Comparison of ENCODE assay signal across 10 mouse cellular contexts in genomic region chr2:118659077-118659476, GRCm38 (mm10). TPM values are rescaled to one million over a fixed set of nuclear protein-coding genes. Genes with fewer than 3 reads are reported as not detected.
DNase-seq lines count a peak whose midpoint lies in the region; ATAC-seq and TF ChIP-seq lines count a peak whose summit lies in the region.
"Had no signal": no experiment of that assay in that cellular context is flagged by ENCODE, and none has a peak within 500 bp of the region (broad histone marks: within the 10 kb centered on the region; RNA-seq: fewer than 3 reads in every experiment).

No protein-coding gene starts in this region.

- no peak overlapping the region for H3K4me2 ChIP-seq in kidney, postnatal 0 days (ENCODE audit: low read length)
- H3K4me2 ChIP-seq in kidney, embryonic 16.5 days (replicated peaks; ENCODE audit: low read depth, low read length), result no peak overlapping the region

- no peaks in the 10 kb centered on the region for H3K9me3 ChIP-seq in kidney, postnatal 0 days (replicated peaks; ENCODE audit: low read length)
- H3K9me3 ChIP-seq in kidney, embryonic 16.5 days (ENCODE audit: low read length), result no peaks in the 10 kb centered on the region
- no peaks in the 10 kb centered on the region for H3K9me3 ChIP-seq in ES-Bruce4 (replicated peaks; ENCODE audit: control insufficient read depth, insufficient read depth, low read length, poor library complexity, severe bottlenecking)
- H3K9me3 ChIP-seq: embryonic facial prominence, embryonic 12.5 days; neural tube, embryonic 12.5 days had no signal

- peaks cover 12% of the 10 kb centered on the region; the same call in 1 of the 2 replicates for H3K4me1 ChIP-seq in kidney, postnatal 0 days (replicated peaks; ENCODE audit: insufficient read depth, low read length)
- H3K4me1 ChIP-seq in kidney, embryonic 16.5 days (ENCODE audit: insufficient read depth, low read length), result peaks cover 15% of the 10 kb centered on the region
- peaks cover 11% of the 10 kb centered on the region for H3K4me1 ChIP-seq in ES-Bruce4 (ENCODE audit: control insufficient read depth, insufficient read depth, low read length)

- TF ChIP-seq CTCF in kidney, postnatal 0 days (IDR thresholded peaks at IDR 0.05; ENCODE audit: low read depth), result no peak
- TF ChIP-seq CTCF in ES-Bruce4 (IDR thresholded peaks at IDR 0.05; ENCODE audit: low read depth, low read length), result no peak

- TF ChIP-seq EP300 in ES-Bruce4 (IDR thresholded peaks at IDR 0.05; ENCODE audit: insufficient read depth, low read depth, low read length), result 0 out of 2 replicates have a peak, but pooled peaks have one; percentile 17

- peak; percentile 49 for DNase-seq in kidney, postnatal 0 days (ENCODE audit: low spot score)
- peak; percentile 97 for DNase-seq in c-Kit-negative CD71-positive TER-119-positive erythroid progenitor cells, embryonic 14.5 days (ENCODE audit: low read depth, low spot score)
- peak; percentile 34 to 43 for DNase-seq in heart, postnatal 36 days
- DNase-seq in lung, postnatal 25 days (ENCODE audit: low spot score), result peak; percentile 82
- no peak for DNase-seq in gastrocnemius, postnatal 25 days

- intact Hi-C loops in heart, postnatal 36 days (cut with DNase I), result loop anchor here (5.0 kb wide), 1 partner anchor 38 kb away; no protein-coding TSS in a partner anchor

- WGBS in kidney, postnatal 0 days, result 65% methylated on average over 1 of the region's 1 CpGs
- WGBS in kidney, embryonic 16.5 days, result 52% methylated on average over 1 of the region's 1 CpGs

- H3K27ac ChIP-seq in kidney, postnatal 0 days, result no peak overlapping the region
- H3K27ac ChIP-seq in kidney, embryonic 16.5 days (ENCODE audit: low read length), result no peak overlapping the region
- peak overlapping the region; percentile 86 for H3K27ac ChIP-seq in ES-Bruce4 (ENCODE audit: insufficient read depth, low read length)
- H3K27ac ChIP-seq: embryonic facial prominence, embryonic 12.5 days; neural tube, embryonic 12.5 days had no signal

- peaks cover 7% of the 10 kb centered on the region for H3K27me3 ChIP-seq in kidney, postnatal 0 days (ENCODE audit: insufficient read depth, low read length)
- H3K27me3 ChIP-seq in kidney, embryonic 16.5 days (ENCODE audit: insufficient read depth, low read length), result peaks cover 18% of the 10 kb centered on the region
- H3K27me3 ChIP-seq in ES-Bruce4 (ENCODE audit: control insufficient read depth, insufficient read depth, low read length, poor library complexity, severe bottlenecking), result no peaks in the 10 kb centered on the region

- TF ChIP-seq POLR2A in ES-Bruce4 (IDR thresholded peaks at IDR 0.05; ENCODE audit: insufficient read depth, low read length), result no peak

- no peak overlapping the region for H3K4me3 ChIP-seq in kidney, postnatal 0 days (replicated peaks; ENCODE audit: low read depth, low read length)
- H3K4me3 ChIP-seq in kidney, embryonic 16.5 days (ENCODE audit: low read length), result no peak overlapping the region
- H3K4me3 ChIP-seq in ES-Bruce4 (ENCODE audit: low read depth, low read length), result no peak overlapping the region
- H3K4me3 ChIP-seq: neural tube, embryonic 12.5 days had no signal

- no peaks in the 10 kb centered on the region for H3K36me3 ChIP-seq in kidney, postnatal 0 days (ENCODE audit: insufficient read depth, low read length)
- no peaks in the 10 kb centered on the region for H3K36me3 ChIP-seq in kidney, embryonic 16.5 days (ENCODE audit: insufficient read depth, low read length)
- H3K36me3 ChIP-seq in ES-Bruce4 (ENCODE audit: control insufficient read depth, insufficient read depth, low read length, poor library complexity, severe bottlenecking), result no peaks in the 10 kb centered on the region
- H3K36me3 ChIP-seq: embryonic facial prominence, embryonic 12.5 days; neural tube, embryonic 12.5 days had no signal

- H3K9ac ChIP-seq in kidney, postnatal 0 days (ENCODE audit: low read depth, low read length), result no peak overlapping the region
- no peak overlapping the region for H3K9ac ChIP-seq in kidney, embryonic 16.5 days (replicated peaks; ENCODE audit: low read length)
- no peak overlapping the region for H3K9ac ChIP-seq in ES-Bruce4 (ENCODE audit: low read depth, poor library complexity, severe bottlenecking)
- H3K9ac ChIP-seq: embryonic facial prominence, embryonic 12.5 days; neural tube, embryonic 12.5 days had no signal

- ATAC-seq in kidney, postnatal 0 days (replicated peaks; ENCODE audit: low FRiP score, low read depth), result no peak; the same call in 1 of the 2 replicates
- ATAC-seq in kidney, embryonic 16.5 days (ENCODE audit: low FRiP score, low TSS enrichment), result no peak
- no peak for ATAC-seq in inflammation-experienced regulatory T-cells, adult 6 months

RNA-seq across cellular contexts. Expression of gene Pak6, which starts 4.0 kb away (rescaled TPM):
- 1.9 and 3.5 TPM in 2 replicates for polyA plus RNA-seq in kidney, postnatal 0 days (2015; fragmentation: Nextera tagmentation; extraction: Ambion mirVana)
- 0.60 and 1.4 TPM in 2 replicates for polyA plus RNA-seq in kidney, embryonic 16.5 days (2015; fragmentation: Nextera tagmentation; extraction: Ambion mirVana)
- 2.1 and 2.3 TPM in 2 replicates for polyA plus RNA-seq in ES-Bruce4 (2011; ENCODE audit: insufficient read depth, insufficient read length, low read depth, missing spikeins)
- total RNA-seq in heart, postnatal 36 days (2021), result 10 to 100 TPM; 10.1 to 13.0 TPM
- under 1 TPM in 2 of 3 experiments, not detected in 1; 0.15 to 0.60 TPM for polyA plus RNA-seq in inflammation-experienced regulatory T-cells, adult 6 months (2017; shearing (Covaris generic))
- under 1 TPM in 1 of 2 experiments, not detected in 1; 0.64 TPM for total RNA-seq in gastrocnemius, postnatal 25 days (2021)

RNA-seq across cellular contexts. Expression of gene Ankrd63, which starts 44.7 kb away (rescaled TPM):
- 0.37 and 0.45 TPM in 2 replicates for polyA plus RNA-seq in kidney, postnatal 0 days (2015; fragmentation: Nextera tagmentation; extraction: Ambion mirVana)
- 0.25 and 0.30 TPM in 2 replicates for polyA plus RNA-seq in kidney, embryonic 16.5 days (2015; fragmentation: Nextera tagmentation; extraction: Ambion mirVana)
- polyA plus RNA-seq in ES-Bruce4 (2011; ENCODE audit: insufficient read depth, insufficient read length, low read depth, missing spikeins), result not detected in 2 replicates
- total RNA-seq in heart, postnatal 36 days (2021), result 1 to 10 TPM; 1.4 to 2.5 TPM
- not detected for polyA plus RNA-seq in inflammation-experienced regulatory T-cells, adult 6 months (2017; shearing (Covaris generic))
- total RNA-seq in gastrocnemius, postnatal 25 days (2021), result not detected
- polyA plus RNA-seq: embryonic facial prominence, embryonic 12.5 days; neural tube, embryonic 12.5 days had no signal
